Mouse (Mus musculus): ENCODE data around the gene Prickle2.

- TF ChIP-seq CTCF (IDR thresholded peaks at IDR 0.05; ENCODE audit: insufficient read depth, low read depth, low read length), result no peak
- no peak for TF ChIP-seq POLR2A (IDR thresholded peaks at IDR 0.05; ENCODE audit: insufficient read depth, low read depth, low read length)
These were observed 290.6 kb downstream of the Prickle2 start for GRCm38 (mm10) chr6:92415405-92415755.

All from olfactory bulb, adult 2 months (tissue).